Mouse (Mus musculus) CH12.LX (cell line): Measurements from ENCODE around the gene Arhgef2.

ENCODE experiments used
- CTCF ChIP-seq, 2 experiments: IDR thresholded peaks in 1 of 2; conservative IDR thresholded peaks in 1 of 2; 2 replicates each; pipeline ENCODE4 v1.5.1; 2011 to 2012; ENCODE audit warnings: low read depth in 2 of 2, low read length in 2 of 2, improper control_type of control experiment in 1 of 2, inconsistent platforms in 1 of 2, mild to moderate bottlenecking in 1 of 2, moderate library complexity in 1 of 2
- E2F4 ChIP-seq: IDR thresholded peaks from 2 replicates; pipeline ENCODE4 v1.6.1; 2011; ENCODE audit warnings: low read depth, low read length, improper control_type of control experiment; ENCODE audit not compliant: insufficient replicate concordance
- HCFC1 ChIP-seq: IDR thresholded peaks from 2 replicates; pipeline ENCODE4 v1.6.1; 2012; ENCODE audit warnings: low read depth, mild to moderate bottlenecking, inconsistent platforms, low read length, improper control_type of control experiment
- NRF1 ChIP-seq: IDR thresholded peaks from 2 replicates; pipeline ENCODE4 v1.6.1; 2014; ENCODE audit warnings: low read depth, mild to moderate bottlenecking, inconsistent platforms, low read length, improper control_type of control experiment, moderate library complexity
- POLR2A ChIP-seq: IDR thresholded peaks from 2 replicates; pipeline ENCODE4 v1.6.1; 2011; ENCODE audit warnings: low read depth, mild to moderate bottlenecking, improper control_type of control experiment, low read length
- SMC3 ChIP-seq: IDR thresholded peaks from 2 replicates; pipeline ENCODE4 v1.6.1; 2011; ENCODE audit warnings: low read depth, low read length, improper control_type of control experiment
- TCF12 ChIP-seq: IDR thresholded peaks from 2 replicates; pipeline ENCODE4 v1.6.1; 2014; ENCODE audit warnings: low read depth, mild to moderate bottlenecking, inconsistent platforms, low read length, improper control_type of control experiment

DNA sequence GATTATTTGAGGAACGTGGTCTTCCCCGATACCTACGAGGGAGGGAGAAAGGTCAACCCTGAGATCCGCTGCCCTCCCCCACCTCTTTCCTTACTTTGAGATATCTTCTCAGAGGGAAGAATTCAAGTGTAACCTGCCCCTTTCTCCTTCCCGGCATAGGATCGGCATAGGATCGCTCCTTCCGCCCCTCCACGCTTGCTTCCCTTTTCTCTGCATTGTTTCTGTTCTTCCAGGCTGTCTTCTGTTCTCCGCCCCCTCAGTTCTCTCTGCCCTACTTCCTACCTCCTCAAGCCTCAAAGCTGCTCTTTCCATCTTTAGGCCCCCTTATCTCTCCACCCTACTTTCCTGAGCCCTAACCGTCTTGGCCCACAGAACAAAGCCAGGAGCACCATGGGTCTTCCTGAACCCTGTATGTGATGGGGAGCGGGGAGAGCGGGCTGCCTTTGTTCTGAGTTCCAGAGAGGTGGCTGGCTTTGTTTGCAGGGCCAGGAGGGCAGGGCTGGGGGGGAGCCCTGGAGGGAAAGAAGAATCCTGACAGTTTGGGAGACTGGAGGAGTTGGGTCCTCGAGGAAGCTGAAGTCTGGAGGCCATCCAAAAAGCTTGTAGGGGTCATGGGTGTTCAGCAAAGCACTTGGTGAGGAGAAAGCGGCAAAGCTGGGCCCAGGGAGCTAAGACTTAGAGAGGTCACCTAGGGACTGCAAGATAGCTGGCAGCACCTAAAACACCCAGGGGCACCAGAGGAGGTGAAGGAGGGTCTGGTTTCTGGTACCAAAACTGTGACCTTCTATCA lies 17.8 kb downstream of the Arhgef2 start:
- TF ChIP-seq CTCF (conservative IDR thresholded peaks at IDR 0.05 in 1 of 2, IDR thresholded peaks at IDR 0.05 in 1 of 2; ENCODE audit: low read depth in 2 of 2, low read length in 2 of 2) (no peak), POLR2A (no peak), SMC3 (no peak), NRF1 (no peak), HCFC1 (no peak), TCF12 (no peak), E2F4 (no peak)
